Mouse (Mus musculus): ENCODE measurements at regions not wholly inside any gene's neighbourhood (a gene's known extent, or its start where the extent isn't known, plus 50 kb on each side); places are given as distances from the start of the nearest gene placed in this dataset.

- no peak for TF ChIP-seq CTCF (IDR thresholded peaks at IDR 0.05; ENCODE audit: borderline replicate concordance, insufficient read depth, low read depth, low read length)
- no peak for TF ChIP-seq POLR2A (IDR thresholded peaks at IDR 0.05; ENCODE audit: borderline replicate concordance, insufficient read depth, low read length)
These were observed 88.3 kb downstream of the Enkur start for GRCm38 (mm10) chr2:21116817-21117216.

All from cerebellum, adult 2 months (tissue).